Mouse (Mus musculus): ENCODE data around the gene Cdk6.
A peak's percentile ranks its signal among the peaks of the same experiment; 100 is the strongest.
"Not testable (repeated sequence)": the region's sequence is repeated elsewhere in the genome, so short reads cannot be mapped to it uniquely, and the experiment has no call there.

The Cdk6 gene

DNA sequence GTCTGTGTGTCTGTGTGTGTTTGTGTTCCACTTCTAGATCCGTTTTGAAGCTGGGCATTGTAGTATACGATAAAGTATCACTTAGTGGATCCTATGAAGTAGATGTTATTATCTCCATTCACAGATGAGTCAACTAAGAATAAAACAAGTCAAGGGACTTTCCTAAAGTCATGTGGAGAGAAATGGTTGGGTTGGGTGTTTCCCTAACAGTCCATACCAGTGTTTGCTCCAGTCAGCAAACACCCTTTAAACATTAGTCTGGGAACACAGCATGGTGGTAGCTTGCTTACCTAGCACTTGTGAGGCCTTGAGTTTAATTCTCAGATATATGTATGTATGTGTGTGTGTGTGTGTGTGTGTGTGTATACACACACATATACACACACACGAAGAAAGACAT is 168.2 kb downstream of the Cdk6 start:
- no peak for DNase-seq (ENCODE audit: low spot score in 2 of 2)

DNA sequence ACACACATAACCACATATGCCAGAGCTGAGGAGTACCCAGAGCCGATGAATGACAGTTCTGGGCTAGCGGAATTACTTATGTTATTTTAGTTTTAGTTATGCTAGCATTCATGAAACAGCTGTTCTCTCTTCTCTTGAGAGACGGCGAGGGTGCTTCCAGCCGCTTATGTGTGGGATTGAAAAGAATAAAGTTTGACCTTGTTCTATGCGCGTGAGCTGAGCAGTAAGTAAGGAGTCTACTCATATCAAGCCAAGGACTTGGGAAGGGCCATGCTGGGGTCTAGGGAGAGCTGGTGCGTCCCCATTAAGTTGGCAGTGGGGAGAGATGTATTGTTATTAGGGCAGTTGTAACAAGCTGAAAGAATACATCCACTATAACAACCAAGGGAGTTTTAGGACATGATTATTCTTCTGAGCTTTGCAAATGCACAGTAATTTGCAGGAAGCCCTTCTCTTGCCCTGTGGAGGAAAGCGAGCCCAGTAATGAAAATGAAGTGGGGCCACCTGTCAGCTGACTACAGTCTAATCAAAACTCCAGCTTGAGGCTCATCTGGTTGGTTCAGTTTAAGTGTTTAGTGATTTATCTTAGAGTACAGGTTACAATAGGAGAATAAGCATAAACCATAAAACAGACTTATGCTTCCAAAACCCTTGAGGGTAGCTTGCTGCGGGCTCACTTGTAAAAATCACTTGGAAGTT is 170.0 kb downstream of the Cdk6 start:
- DNase-seq (ENCODE audit: low spot score in 2 of 2), result no peak

DNA sequence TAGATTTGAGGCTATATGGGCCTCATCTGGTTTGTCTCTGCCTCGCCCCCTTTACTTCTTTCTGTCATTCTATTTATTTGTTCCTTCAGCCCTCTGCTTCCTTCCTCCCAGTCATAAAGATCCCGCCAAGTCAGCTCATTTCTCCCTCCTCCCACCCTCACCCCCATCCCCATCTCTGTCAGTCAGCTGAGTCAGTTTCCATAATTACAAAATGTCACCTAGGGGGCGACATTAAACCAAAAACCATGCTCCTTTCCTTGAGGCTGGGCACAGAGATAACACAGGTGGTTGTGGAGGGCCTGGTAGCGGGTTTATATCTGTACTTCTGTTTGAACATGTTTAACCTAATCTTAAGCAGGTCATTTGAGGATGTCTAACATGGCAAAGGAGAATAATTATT is 171.3 kb downstream of the Cdk6 start:
- DNase-seq (ENCODE audit: low spot score in 2 of 2), result no peak

DNA sequence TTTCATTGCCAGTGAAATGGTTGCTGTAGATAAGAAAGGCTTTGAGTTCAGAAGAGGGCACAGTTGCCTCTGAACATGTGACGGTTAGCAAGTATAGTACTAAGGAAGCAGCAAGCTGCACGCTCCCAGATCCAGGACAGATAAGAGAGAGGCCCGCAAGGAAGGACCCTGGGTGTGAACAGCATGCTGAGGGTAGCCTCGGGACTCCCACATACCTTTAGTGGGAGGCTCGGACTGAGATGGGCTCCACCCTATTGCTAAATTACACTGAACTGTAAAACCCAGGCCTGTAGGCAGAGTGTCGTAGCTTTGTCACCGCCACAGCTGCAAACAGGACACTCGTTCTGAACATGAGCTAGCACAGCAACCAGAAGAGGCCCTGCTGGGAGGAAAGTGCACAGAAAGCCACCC is 173.6 kb downstream of the Cdk6 start:
- no peak for DNase-seq (ENCODE audit: low spot score in 2 of 2)

DNA sequence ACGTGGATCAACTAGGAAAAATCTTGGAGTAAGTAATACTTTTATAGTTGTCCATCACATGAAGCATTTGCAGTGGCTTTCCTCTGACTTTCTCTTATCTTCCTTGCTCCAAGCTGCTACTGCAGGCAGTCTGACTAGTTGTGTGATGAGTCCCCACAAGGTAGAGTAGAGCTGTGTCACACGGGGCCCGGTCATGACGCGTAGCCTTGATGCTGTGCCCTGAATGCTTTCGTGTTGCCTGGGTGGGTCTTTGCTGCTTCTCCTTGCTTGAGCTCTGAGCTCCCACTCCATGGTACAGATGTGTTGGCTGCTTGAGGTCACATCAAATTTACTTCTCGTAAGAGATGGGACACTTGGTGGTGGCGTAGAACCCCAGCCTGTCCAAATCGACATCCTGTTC is 174.2 kb downstream of the Cdk6 start:
- no peak for DNase-seq (ENCODE audit: low spot score in 2 of 2)

DNA sequence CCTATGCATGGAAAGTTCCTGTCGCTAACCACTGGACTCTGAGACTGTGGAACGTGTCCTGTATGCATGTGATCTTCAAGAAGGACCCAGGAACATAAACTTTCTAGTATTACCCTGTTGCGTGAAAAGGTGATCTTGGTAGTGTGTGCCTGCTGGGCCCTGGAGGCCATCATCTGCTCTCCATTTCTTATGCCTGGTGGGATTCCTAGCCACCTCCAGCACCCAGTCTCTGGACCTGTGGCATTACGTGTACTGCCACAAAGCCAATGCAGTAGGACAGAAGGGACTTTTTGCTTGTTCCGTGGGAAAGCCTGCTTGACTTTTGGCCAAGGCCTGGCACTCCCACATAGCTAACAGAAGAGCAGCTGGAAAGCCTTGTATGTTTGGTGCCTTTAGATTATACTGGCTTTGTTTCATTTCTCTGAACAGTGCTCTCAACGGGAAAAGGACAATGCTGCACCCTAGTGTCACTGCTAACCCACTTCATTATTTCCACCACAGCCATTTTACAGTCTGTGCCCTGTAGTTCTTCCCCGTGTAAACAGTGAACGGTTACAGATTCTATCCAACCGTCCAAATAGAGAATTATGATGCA is 175.3 kb downstream of the Cdk6 start:
- DNase-seq (ENCODE audit: low spot score in 2 of 2), result peak in 1 of 2 experiments; percentile 32

DNA sequence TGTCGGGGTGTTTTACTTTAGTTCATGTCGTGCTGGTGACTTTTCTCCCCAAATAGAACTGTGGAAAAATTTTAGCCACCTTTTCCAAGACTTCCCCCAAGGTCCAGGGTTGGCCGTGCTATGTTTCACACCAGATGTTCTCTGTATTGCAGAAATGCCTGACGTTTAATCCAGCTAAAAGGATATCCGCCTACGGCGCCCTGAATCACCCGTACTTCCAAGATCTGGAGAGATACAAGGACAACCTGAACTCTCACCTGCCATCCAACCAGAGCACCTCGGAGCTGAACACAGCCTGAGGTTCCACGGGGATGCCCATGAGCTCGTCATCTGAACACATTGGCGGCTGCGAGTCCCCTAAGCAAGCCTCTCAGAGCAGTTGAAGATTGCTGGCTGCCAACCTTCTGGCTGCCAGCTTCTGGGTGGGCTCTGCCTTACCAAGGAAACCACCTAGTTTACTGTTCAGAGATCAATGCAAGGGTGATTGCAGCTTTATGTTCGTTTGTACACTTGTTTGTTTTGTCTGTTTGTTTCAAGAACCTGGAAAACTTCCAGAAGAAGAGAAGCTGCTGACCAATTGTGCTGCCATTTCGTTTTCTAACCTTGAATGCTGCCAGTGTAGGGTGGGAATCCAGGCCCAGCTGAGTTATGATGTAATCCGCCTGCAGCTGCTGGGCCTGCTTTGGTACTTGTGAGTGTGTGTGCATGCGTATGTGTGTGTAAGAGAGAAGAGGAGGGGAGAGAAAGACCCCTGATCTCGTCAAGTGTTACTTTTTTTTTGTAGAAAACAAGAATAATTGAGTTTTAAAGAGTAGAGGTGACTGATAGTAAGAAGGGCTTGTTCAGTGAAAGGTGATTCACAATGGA is 179.4 kb downstream of the Cdk6 start:
- no peak for DNase-seq (ENCODE audit: low spot score in 2 of 2)

DNA sequence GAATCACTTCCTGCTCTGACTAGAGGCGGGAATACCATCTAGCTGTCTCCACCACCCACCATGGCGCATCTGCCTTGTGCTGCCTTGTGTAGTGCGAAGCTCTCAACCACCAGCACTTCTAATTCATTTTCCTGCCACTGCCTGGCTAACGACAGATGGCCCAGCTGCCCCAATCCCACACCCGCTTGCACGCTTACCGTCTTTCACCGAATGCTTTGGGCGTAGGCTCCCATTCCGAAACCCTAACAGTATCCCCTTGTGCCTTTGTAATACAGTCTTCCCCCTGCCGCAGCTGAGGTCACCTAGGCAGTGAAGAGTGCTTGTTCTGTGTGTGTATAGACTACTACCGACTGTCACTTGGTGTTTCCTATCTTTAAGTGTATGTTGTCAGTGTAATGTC is 180.5 kb downstream of the Cdk6 start:
- no peak for DNase-seq (ENCODE audit: low spot score in 2 of 2)

DNA sequence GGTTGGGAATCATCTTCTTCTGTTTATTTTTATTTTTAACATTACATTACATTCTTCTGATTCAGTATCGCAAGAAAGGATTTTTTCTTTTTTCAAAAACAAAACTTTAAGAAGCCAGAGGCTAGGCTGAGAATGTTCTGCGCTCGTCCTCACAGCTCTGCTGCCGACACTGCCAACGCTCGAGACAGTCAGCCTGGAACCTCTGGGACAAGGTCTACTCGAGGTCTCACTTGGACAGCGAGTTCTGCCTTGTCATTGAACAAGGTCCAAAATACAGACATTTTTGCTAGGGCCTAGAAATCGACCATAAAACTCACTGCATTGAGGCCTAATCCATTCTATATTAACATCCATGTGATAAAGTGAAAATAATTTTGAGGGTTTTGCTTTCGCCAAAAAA is 181.5 kb downstream of the Cdk6 start:
- no peak for DNase-seq (ENCODE audit: low spot score in 2 of 2)

DNA sequence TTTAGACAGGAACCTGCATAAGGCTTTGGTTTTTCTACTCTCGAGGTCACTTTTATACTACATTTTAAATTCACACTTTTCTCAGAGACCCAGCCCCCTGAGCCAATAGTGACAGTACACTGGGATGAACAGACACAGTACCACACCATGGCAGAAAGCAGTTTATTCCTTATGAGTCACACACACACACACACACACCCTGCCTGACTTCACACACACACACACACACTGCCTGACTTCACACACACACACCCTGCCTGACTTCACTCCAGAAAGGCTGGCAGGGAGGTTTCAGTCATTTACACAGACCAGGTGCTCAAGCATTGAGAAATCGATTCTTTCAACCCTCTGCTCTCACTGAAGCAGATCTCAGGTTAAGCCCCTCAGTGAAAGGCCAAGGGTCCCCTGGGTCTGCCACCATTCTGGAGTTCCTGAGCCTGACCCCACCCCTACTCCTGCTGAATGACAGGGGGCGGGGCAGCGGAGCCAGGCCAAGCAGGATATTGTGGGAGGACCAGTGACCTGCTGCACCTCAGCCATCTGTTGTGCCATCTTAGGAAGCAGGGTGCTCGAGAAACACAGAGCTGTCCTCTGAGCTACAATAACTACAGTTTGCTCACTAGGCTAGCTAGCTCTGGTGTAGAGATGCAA is 185.9 kb downstream of the Cdk6 start:
- DNase-seq (ENCODE audit: low spot score in 2 of 2), result no peak

DNA sequence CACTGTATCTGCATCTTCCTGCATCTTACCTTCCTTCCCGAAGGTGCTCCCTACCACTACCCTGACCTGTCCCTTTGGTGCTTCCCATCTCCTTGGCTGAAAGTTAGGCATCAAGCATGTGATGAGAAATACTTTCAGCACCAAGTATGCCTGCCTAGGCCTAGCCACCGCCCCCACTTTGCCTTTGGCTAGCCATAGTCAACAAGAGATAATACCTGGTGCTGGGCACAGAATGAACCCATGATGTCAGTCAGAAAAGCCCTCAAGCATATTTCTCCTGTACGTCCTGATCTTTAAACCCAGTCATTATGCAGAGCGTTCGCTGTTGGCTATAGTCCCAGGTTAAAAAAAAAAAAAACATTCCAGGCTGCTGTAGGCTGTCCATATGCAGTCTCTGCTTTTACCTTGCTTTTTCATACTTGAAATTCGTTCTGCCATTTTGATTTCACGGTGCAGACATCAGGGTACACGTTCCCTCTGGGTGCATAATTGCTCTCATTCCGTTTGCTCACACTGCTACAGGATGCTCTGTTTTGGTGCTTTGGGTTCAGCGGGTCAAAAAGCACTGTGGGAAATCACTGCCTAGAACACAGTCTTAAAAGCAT is 188.4 kb downstream of the Cdk6 start:
- DNase-seq (ENCODE audit: low spot score in 2 of 2), result no peak

DNA sequence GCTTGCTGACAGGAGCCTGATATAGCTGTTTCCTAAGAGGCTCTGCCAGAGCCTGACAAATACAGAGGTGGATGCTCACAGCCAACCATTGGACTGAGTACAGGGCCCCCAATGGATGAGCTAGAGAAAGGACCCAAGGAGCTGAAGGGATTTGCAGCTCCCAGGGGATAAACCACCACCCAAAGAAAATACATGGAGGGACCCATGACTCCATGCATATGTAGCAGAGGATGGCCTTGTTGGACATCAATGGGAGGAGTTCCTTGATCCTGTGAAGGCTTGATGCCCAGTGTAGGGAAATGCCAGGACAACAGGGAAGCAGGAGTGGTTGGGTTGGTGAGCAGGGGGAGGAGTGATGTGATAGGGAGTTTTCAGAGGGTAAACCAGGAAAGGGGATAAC is 190.8 kb downstream of the Cdk6 start:
- not testable (repeated sequence) for DNase-seq (ENCODE audit: low spot score in 2 of 2)

DNA sequence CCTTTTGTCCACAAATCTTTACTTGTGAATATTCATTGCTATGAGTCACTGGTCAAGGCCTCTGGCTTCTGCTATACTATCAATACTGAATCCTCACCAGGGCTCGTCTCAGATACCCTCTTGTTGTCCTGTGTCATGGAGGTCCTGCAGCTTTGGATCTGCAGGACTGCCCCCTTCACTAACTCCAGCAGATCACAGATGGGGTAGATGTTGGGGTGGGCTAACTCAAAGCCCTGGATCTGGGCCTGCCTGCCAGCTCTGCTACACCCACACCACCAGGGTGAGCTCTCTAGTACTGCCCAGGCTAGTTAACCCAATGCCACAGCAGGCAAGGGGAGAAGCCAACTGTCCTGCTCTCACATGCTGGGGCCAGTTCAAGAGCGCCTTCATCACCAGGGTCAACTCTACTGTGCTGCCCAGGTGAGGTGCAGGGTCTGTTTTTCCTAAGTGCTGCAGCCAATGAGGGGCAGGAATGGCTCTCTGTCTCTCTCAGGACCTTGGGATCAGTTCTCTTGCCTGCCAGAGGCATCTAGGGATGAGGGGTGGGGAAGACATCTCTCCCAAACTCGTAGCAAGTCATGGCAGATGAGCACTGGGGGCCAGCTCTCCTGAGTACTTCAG is 195.4 kb downstream of the Cdk6 start:
- DNase-seq (ENCODE audit: low spot score in 2 of 2), result no peak

DNA sequence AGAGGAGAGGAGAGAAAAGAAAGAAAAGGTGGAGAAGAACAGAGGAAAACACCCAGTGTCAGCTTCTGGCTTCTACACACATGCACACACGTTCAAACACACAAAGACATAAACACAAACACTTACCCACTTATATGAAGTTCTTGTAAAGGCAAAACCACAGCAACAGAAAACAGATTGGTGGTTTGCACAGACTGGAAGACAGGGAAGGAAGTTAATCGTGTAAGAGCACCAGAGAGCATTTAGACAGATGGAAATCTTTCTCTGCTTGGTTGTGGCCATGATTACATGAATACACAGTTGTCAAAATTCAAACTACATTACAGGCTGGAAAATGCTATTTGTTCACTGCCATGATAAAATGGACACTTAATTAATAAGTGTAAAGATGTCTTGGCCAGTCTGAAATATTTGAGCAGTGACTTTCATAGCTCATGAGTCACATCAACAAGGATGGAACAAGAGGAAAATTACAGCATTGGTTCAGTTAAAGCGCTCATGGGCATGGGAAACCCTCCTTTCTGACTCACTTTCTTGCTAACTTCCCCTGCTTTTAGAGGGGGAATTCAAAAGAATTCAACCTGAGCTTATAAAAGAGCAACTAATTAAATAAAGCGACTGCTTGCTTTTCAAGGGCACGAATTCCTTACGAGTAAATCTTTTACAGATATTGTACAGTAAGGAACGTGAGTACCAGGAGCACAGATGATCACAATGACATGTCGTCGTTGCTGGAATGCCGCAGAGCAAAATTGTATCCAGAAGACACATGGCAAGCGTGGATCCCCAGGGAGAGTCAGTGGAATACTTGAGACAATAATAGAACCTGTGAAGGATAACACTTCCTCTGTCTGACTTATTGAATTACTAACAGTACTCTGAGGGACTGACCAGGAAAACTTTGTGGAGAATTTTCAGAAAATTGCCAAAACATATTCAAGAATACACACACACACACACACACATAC is 197.5 kb downstream of the Cdk6 start:
- DNase-seq (ENCODE audit: low spot score in 2 of 2), result no peak

DNA sequence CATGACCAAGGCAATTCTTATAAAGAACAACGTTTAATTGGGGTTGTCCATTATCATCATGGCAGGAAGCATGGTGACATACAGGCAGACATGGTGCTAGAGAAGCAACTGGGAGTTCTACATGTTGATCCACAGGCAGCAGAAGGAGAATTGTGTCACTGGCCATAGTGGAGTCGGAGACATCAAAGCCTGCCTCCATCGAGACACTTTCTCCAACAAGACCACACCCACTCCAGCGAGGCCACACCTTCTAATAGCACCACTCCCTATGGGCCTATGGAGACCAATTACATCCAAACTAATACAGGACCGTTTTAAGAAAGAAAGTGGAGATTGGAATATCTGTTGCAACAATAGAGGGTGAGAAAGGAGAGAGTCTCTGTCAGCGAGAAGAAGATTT is 200.6 kb downstream of the Cdk6 start:
- DNase-seq (ENCODE audit: low spot score in 2 of 2), result no peak

DNA sequence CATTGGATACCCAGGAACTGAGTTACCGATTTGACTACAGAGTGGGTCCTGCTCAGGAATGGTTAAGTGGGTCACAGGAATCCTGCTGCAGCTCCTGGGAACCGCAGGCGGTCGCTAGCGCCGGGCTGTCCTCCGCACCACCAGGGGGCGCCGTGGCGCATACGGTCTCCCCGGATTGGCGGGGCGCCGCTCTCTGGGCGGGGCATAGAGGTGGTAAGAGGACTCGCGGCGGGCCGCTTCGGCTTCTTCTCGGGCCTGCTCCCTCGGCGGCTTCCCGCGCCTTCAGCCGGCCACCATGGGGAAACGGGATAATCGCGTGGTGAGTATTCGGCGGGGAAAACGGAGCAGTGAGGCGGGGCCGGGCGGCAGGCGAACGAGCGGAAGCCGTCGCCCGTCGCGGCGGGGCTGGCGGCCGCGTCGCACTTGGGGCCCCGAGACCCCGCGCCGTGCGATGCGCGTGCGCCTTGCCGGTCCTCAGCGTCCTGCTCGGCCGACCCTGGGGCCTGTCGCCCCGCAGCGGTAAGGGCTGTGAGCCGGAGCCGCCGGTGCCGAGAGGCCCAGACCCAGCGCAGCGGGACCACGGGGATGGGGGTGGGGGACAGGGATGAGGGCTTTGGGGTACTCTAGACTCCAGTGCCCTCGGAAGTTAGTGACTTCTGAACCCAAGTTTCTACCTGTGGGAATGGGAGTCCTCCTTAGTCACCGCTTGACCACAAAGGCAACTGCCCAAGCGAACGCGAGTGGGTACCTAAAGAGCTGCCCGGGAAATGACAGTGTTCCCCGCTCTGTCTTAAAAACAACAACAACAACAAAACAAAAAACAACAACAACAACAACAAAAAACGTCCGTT is 202.6 kb downstream of the Cdk6 start, which contains the start of gene Fam133b:
Gene Fam133b, plus strand, starts transcription at position 205 of the 851 bp plus-strand sequence.
- DNase-seq (ENCODE audit: low spot score in 2 of 2), result peak; percentile 90 to 96

DNA sequence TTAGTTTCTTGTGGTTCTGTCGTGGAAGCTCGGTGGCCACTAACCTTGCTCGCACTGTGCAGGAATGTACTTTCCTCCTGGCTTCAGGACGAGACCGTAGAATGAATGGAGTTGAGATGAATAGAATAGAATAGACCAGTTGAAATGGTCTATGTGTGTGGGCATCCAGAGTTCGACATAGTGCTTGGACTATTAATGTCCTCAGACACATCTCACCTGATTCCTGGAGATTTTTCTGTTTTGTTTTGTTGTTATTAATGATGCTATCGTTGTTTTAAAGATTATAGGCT is 203.1 kb downstream of the Cdk6 start:
- no peak for DNase-seq (ENCODE audit: low spot score in 2 of 2)

DNA sequence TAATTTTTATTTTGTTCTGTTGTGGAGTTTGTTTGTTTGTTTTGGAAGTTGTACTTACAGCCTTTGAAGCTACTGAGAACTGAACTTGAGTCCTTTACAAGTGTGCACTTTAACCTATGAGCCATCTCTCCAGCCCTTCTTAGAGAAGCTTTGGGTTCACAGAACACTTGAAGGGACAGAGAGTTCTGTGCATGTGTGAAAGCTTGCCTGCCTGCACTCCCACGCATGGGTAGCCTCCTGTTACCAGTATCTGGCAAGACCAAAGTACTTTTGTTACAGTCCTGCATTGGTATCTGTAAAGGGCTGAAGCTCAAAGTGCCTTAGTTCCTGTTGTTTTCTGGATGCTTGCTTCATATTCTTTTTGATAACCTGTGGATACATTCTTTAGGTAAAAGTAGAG is 204.9 kb downstream of the Cdk6 start:
- DNase-seq (ENCODE audit: low spot score in 2 of 2), result no peak

DNA sequence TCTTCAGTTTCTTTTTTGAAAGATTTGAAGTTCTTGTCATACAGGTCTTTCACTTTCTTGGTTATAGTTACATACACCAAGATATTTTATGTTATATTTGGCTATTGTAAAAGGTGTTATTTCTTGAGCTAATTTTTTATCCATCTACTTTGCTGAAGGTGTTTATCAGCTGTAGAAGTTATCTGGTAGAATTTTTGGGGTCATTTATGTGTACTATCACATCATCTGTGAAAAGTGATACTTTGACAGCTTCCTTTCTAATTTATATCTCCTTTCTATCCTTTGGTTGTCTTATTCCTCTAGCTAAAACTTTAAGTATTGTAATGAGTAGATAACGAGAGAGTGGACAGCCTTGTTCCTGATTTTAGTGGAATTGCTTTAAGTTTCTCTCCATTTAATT is 210.2 kb downstream of the Cdk6 start:
- no peak for DNase-seq (ENCODE audit: low spot score in 2 of 2)

Data from frontal cortex, postnatal 10 days (tissue).